Mouse (Mus musculus): Measurements from ENCODE around the gene Pdzd9.
"Not testable (repeated sequence)": the region's sequence is repeated elsewhere in the genome, so short reads cannot be mapped to it uniquely, and the experiment has no call there.

Pdzd9 gene

DNA sequence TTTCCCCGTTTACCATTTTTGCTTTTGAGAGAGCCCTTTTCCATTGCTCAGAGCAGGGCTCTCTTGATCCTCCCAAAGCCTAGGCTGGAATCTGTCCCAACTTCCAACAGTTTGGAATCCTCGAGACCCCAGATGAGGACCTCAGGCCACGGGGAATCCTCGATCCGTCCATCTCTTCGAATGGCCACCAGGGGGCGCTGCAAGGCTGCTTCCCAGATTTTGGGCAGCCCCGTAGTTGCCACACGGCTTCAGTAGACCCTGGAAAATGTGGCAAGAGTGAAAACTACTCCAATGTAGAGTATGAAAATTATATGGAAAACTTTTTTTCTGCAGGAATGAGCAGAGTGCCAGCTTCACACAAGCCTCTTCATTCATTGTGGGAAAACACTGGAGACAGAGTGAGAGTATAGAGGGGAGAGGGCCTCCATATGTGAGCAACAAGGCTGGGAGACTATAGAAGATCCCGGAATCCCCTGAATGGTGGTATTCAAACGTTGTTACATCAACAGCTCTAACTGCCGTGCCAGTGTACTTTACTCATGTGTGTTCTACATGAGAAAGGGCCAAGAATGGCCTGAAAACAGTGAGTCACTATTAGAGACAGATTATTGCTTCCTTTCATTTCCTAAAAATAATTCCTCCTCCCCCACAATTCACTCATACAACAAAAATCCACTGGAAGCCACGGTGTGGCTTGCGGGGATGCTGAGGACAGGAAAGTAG lies at the start of gene Pdzd9:
TSS of gene Pdzd9 (minus strand) at position 191 of the 723 bp plus-strand sequence.
- peak; percentile 61 to 69 for DNase-seq (ENCODE audit: low spot score in 2 of 2)

DNA sequence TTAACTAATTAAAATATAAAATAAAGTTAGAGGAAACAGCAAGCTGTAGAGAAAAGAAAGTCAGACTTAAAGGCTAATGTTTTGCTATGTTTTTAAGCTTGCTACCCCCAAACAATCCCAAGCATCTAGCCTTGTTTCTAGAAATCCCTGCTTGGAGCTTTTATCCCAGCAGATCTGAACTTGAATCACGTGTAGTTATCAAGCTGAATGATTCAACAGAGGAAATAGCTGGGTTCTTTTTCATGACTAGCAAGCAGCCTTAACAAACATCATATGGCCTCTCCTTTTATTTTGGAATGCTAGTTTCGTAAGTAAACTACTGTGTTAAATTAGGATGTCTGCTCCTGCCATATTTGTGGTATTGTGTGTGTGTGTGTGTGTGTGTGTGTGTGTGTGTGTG lies 47.1 kb upstream of the Pdzd9 start:
- no peak for DNase-seq (ENCODE audit: low spot score in 2 of 2)

DNA sequence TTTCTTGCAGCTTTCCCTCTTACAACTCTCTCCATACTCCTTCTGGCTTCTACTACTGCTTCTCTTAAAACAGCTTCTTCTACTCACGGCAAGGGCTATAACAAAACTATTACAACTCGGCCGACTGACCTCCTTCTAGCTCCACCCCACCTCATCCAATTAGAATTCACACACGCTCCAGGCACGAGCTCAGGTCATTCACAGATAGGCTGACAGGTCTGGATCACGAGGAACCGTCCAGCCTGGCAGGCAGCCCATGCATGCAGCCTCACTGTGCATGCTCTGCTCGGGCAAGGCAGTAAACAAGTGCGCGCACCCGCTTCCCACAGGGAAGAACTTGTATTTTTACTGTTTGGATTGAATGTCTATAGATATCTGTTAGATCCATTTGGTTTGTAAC lies 43.8 kb upstream of the Pdzd9 start:
- DNase-seq (ENCODE audit: low spot score in 2 of 2) = not testable (repeated sequence)

DNA sequence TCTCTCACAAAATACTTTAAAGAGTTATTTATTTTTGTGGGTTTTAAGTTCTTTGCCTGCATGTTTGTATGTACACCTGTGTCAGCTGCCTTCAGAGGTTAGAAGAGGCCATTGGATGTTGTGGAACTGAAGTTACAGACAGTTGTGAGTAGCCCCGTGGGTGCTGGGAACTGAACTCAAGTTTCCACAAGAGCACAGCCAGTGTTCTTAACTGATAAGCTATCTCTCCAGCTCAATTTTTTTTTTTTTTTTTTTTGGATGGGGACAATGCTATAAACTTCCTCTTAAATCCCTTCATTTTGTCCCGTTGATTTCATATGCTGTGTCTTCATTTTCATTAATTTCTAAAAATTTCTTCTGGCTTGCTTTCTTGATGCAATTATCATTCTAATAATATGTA lies 43.1 kb upstream of the Pdzd9 start:
- DNase-seq (ENCODE audit: low spot score in 2 of 2) = no peak

- no peak for DNase-seq (ENCODE audit: low spot score in 2 of 2)
Observed at GRCm38 (mm10) chr7:120712071-120712470, 41.9 kb upstream of the Pdzd9 start.

DNA sequence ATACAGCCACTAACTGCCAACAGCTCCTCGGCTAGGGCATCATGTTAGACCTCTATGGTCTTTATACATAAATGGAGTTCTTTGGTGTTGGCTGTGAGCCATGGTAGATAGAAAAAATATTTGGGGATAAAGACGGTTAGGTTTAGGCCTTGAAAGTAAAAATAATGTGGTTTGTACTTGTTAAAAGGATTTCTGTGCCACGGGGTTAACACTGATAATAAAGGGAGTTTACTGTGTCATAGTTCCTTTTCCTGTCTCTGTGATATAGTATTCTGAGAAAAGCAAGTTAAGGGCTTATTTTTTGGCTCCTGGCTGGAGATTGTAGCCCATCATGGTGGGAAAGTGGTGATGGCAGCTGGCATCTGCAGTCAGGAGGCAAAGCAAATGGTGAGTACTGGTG lies 33.7 kb upstream of the Pdzd9 start:
- DNase-seq (ENCODE audit: low spot score in 2 of 2) = no peak

- DNase-seq (ENCODE audit: low spot score in 2 of 2) = no peak
Observed at GRCm38 (mm10) chr7:120699586-120699985, 29.4 kb upstream of the Pdzd9 start.

DNA sequence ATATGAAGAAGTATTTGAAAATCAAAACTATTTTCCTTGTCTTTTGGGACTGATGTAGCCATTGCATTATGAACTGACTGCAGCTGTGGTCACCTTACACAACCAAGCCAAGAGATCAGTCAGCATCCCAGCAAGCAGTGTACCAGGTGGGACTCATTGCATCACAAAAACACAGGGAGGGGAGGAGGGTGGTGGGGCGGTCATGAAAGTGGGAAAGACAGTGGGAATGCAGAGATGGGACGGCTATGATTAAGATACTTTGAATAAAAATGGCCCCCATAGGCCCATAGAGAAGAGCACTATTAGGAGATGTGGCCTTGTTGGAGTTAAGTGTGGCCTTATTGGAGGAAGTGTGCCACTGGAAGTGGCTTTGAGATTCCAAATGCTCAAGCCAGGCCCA lies 26.2 kb upstream of the Pdzd9 start:
- no peak for DNase-seq (ENCODE audit: low spot score in 2 of 2)

DNA sequence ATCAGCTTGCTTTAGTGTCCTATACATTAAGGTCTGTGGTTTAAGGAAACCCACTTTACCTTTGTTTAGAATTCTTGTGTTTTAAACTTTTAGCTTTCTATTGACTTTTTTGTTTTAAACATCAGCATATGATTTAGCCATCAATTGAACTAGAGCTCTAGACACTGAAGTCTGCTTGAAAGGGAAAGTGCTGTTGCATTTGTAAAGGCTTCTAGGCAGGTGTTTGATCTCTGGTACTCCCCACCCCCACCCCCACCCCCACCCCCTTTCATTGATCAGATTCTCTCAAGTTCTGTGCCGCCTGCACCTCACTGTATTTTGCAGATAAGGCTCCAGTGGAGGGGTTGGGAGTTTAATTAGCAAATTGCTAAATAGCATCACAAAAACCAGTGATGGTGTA lies 25.5 kb upstream of the Pdzd9 start:
- no peak for DNase-seq (ENCODE audit: low spot score in 2 of 2)

DNA sequence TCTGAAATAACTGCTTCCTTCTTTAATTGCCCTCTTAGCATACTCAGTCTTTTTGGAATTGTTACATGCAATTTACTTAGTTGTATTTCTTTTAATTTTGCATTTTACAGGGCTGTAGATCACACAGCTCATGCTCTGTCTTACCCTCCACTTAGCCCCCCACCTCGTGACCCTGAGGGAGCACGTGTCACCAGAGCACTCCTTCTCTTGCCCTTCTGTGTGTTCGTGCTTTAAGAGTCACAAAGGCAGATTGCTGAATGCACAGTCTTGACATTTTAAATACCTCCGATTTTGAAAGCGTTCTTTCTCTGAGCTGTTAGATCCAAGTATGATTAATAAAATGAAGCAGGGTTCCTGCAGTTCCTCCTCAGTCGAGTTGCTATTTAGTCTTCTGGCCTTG lies 25.1 kb upstream of the Pdzd9 start:
- DNase-seq (ENCODE audit: low spot score in 2 of 2) = no peak

GRCm38 (mm10) chr7:120693831-120694375 lies 23.8 kb upstream of the Pdzd9 start:
- no peak for DNase-seq (ENCODE audit: low spot score in 2 of 2)

DNA sequence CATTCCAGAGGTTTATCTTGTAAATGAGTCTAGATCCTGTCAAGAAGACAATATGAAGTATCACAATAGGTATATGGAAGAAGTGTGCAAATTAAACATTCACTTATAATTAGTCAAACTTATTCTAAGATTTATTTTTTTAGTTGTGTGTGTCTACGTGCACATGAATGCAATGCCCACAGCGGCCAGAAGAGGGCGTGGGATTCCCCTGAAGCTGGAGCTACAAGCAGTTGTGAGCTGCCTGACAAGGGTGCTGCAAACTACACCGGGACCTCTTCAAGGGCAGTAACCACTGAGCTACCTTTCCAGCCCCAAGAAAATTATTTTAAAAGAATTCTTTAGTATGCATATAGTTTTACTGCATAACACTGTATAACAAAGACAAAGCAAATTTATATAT lies 20.5 kb upstream of the Pdzd9 start:
- DNase-seq (ENCODE audit: low spot score in 2 of 2) = no peak

DNA sequence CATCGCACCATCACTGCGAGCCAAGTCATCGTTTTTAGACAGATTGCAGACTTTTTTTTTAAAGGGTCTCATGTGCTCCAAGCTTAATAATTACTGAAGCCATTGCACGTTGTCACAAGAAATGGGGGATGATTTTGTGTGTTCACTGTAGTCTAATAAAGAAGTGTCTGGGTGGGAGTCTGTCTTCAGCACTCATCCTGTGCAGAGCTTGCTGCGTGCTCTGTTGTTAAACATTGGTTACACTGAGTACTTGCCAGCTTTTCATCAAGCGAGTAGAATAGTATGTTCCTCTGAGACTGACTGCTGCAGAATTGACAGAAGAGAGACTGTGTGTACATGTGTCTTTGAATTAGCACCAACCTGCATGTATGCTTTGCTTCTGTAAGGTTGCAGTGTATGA lies 15.1 kb upstream of the Pdzd9 start:
- DNase-seq (ENCODE audit: low spot score in 2 of 2) = no peak

DNA sequence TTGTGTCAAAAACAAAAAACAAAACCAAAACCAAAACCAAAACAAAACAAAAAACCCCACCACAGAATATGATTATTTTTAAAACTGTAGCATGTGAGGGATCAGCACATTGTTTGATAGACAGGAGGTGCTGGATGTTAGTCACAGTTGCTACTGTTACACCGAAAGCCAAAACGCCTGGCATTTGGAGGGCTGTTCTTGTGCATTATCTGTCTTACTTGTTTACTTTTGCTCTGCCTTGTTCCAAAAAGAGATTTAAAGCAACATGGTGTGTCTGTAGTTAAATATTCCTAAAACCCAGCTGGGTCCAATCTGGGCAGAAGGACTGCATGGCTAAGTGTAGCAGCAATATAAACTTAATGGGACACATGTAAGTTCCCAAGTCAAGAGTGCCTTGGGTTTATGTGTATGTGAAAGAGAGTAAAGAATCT lies 14.6 kb upstream of the Pdzd9 start:
- no peak for DNase-seq (ENCODE audit: low spot score in 2 of 2)

DNA sequence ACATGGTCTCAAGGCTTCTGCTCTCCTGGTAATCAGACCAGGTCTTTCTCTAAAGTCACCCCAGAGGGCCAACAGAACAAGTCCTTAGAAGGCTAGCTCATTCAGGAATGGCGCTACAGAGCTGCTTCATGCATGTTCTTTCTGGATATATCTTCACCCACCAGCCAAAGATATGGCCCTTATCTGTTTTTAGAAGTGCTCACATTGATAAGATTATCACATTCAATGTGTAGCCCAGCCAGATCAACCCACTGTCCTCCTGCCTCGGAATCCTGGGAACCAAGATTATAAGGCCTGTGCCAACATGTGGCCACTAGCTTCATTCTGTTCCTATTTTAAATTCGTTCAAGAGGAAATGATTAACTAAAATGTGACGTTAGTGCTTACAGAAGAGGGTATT lies 11.9 kb upstream of the Pdzd9 start:
- no peak for DNase-seq (ENCODE audit: low spot score in 2 of 2)

DNA sequence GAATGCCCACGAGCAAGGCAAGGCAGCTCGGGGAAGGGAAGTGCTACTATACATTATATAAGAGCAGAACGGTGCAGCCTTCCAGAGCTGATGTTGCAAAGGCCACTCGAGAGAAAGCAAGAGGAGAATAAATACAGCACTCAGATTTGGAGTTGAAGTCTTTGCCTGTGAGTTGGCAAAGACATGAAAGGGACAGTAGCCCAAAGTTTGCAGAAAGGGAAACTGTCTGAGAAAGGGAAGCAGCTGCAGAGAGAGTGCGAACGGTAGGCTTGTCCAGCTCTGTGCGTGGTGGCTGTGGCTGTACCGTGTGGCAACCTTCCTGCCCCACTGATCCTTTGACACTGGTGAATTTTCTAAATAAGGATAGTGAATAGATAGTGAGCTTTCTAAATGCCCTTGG lies 8.9 kb upstream of the Pdzd9 start:
- DNase-seq (ENCODE audit: low spot score in 2 of 2) = no peak

GRCm38 (mm10) chr7:120677764-120678531 lies 7.8 kb upstream of the Pdzd9 start:
- DNase-seq (ENCODE audit: low spot score in 2 of 2) = peak in 1 of 2 experiments; percentile 25

GRCm38 (mm10) chr7:120677001-120677643 lies 7.0 kb upstream of the Pdzd9 start, which contains the start of gene Mosmo:
Mosmo (plus strand) TSS chr7:120677618.
- peak; percentile 34 to 35 for DNase-seq (ENCODE audit: low spot score in 2 of 2)

- no peak for DNase-seq (ENCODE audit: low spot score in 2 of 2)
Observed at GRCm38 (mm10) chr7:120671271-120671670, 1.1 kb upstream of the Pdzd9 start.

DNA sequence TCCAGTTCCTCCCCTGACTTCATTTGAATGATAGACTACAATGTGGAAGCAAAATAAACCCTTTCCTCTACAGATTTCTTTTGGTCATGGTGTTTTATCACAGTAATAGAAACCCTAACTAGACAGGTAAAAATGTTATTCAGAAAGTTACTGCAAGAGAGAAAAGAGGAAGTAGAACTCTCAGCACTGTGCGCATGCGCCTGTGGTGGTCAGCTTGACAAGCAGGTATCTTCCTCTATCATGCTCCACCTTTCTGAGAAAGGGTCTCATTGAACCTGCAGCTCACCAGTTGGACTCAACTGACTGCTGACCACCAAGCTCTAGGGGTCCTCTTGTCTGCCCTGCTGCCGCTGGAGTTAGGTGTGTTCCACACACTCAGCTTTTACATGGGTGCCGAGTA lies 8.1 kb downstream of the Pdzd9 start:
- DNase-seq (ENCODE audit: low spot score in 2 of 2) = no peak

DNA sequence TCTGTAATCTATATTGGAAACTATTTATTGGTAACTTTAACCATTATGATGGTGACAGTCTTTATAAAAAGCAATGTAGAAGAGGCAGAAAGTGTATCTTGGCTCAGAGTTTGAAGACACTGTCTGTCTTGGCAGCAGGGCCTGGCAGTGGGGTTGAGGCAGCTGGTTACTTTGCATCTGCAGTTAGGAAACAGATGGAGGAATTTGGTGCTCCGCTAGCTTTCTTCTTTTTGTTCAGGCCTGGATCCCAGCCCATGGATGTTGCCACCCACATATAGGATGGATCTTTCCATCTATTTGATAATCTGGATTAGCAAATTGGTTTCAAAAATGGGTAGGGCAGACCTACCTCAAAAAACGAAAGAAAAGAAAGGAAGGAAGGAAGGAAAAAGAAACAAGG lies 22.3 kb downstream of the Pdzd9 start:
- DNase-seq (ENCODE audit: low spot score in 2 of 2) = no peak

GRCm38 (mm10) chr7:120643217-120643616 lies 26.9 kb downstream of the Pdzd9 start:
- DNase-seq (ENCODE audit: low spot score in 2 of 2) = no peak
